Mouse (Mus musculus) gastrocnemius, postnatal 25 days (tissue): ENCODE measurements around the gene Fam204a. TPM values are rescaled to one million over a fixed set of nuclear protein-coding genes. Genes with fewer than 3 reads are reported as not detected.

Experiments used
- DNase-seq: peaks from one replicate; pipeline ENCODE4 v3.0.0; 2022
- total RNA-seq, 2 experiments: library from RNA; stranded (reverse); gene quantifications; 1 replicate in 1 of 2; 2 replicates in 1 of 2; pipeline ENCODE4 v1.2.3; 2021

Fam204a gene
- total RNA-seq, 2 experiments from 2014 or later = 24.9 to 28.6 TPM

DNA sequence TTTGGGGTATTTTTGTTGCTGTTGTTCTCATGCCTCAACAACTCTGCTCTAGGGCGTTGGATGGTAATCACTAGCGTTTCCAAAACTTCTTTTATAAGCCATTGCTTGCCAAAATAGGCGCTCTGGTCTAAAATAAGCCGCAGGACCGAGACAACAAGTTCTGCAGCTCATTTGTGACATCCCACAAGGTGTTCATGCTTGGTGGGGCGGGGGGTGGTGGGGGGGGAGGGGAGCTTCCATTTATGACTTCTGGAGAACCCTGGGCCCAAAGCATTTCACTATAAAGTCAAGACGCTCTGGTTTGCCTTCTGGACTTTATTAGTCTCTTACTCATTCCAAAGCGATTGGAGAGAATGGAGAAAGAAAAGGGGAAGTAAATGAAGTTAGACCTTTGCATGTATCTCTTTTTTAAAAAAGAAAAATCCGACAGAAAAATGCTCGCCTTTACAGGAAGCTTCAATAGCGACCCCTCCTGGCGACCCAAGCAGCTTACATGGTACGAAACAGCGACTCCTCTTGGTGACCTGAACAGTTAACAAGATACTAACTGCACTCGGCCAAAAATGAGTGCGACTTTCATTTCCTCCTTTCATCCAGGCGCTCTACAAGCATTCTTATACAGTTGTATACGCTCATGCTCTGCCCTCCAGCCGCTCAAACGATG, 65.8 kb downstream of the Fam204a start:
- DNase-seq = peak; percentile 30

DNA sequence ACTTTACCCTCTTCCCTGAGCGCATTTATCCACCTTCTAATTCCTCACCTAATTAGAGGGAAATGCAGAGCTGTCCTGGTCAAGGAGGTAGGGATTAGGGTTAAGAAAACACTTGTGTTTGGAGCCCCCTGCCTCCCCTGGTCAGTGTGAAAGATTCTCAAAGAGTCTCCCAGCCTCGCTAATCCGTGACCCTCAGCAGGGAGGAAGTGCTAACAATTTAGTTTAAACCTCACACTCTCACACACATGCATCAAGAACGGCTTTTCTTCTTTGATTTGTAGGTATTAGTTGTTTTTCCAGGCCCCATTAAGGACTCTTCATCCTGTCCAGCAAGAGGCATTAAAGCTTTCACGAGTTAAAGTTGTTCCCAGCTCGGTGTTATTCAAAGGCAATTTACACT, 66.7 kb downstream of the Fam204a start:
- DNase-seq = no peak

GRCm38 (mm10) chr19:60155266-60155665, 71.2 kb downstream of the Fam204a start:
- DNase-seq = no peak

DNA sequence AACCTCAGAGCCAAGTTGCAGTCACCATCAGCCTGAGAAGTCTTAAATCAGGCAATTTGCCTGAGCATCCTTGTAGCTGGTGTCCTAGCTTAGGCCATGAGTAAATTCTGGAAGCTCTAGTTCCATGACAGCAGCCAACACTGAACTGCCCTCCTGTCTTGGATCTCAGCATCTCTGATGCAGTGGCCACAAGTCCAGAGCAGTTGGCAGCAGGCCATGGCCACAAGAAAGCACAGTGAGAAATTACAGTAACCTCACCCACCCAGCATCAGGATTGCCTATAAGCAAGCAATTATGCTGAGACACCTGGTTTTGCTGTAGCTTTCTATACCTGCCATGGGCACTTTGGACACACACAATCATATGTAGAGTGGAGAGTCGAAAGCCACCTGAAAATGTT, 73.4 kb downstream of the Fam204a start:
- no peak for DNase-seq

DNA sequence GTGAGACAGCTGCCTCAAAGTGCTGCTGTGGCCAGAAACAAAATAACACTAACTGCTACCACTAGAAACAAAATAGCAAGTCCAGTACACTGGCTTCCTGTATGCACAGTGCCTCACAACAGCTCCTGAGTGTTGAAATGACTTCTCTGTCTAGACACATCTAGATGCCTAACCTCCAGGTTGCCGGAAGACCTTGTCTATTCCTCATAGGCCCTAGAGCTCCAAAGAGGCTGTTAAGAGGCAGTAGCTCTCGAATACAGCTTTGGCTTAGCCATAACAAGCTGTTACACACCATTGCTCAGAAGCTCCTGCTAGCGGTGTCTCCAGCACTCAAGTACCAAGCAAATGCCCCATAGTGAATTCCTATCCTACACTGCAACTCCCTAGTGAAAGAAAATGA, 76.4 kb downstream of the Fam204a start:
- no peak for DNase-seq

- no peak for DNase-seq
These were observed 77.2 kb downstream of the Fam204a start for GRCm38 (mm10) chr19:60149078-60149960.

Other genes with a start within 250 kb of the Fam204a start
- gene Prlhr, start 241.6 kb upstream of the Fam204a start, total RNA-seq = not detected